ENCODE assay signal across 13 mouse cellular contexts in the genomic region with DNA sequence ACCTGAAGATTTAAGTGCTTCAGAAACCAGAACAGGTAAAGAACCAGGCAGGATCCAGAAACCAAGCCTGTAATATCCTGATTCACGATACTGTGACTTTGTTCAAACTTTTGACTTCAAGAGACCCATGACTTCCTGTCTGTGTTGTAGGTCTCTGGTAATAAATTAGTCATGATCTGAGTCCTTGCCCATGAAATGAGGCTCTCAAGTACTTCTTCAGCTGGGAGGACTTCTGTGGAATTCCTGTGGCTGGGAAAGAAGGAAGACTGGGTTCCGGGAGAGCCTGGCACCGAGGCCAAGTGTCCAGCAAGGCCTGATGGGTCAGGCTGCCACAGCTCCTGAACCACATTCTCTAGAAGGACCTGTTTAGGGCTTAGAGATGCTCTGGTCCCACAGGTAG.
"Had no signal": no experiment of that assay in that cellular context is flagged by ENCODE, and none has a peak within 500 bp of the region (broad histone marks: within the 10 kb centered on the region; RNA-seq: fewer than 3 reads in every experiment).

No protein-coding gene starts in this region.

- DNase-seq: lung, embryonic 14.5 days; right cerebral cortex, postnatal 14 days; thymus, adult 2 months; thymus, postnatal 25 days; thymus, postnatal 4 days had no signal

- H3K9ac ChIP-seq: liver, embryonic 12.5 days; liver, embryonic 14.5 days; lung, embryonic 14.5 days; midbrain, embryonic 13.5 days; neural tube, embryonic 12.5 days; stomach, embryonic 15.5 days had no signal

- H3K4me3 ChIP-seq: liver, embryonic 12.5 days; megakaryocyte, embryonic 14.5 days; midbrain, embryonic 13.5 days; neural tube, embryonic 12.5 days; stomach, embryonic 15.5 days had no signal

- H3K36me3 ChIP-seq: liver, embryonic 12.5 days; midbrain, embryonic 13.5 days; neural tube, embryonic 12.5 days; stomach, embryonic 15.5 days had no signal

- H3K27ac ChIP-seq: liver, embryonic 12.5 days; liver, embryonic 14.5 days; midbrain, embryonic 13.5 days; neural tube, embryonic 12.5 days; stomach, embryonic 15.5 days; stomach, postnatal 0 days had no signal

- H3K27me3 ChIP-seq: liver, embryonic 12.5 days; midbrain, embryonic 13.5 days; neural tube, embryonic 12.5 days; stomach, embryonic 15.5 days had no signal

- ATAC-seq: liver, embryonic 12.5 days; midbrain, embryonic 13.5 days had no signal

- H3K4me1 ChIP-seq: liver, embryonic 12.5 days; midbrain, embryonic 13.5 days; neural tube, embryonic 12.5 days had no signal

- H3K4me2 ChIP-seq: liver, embryonic 12.5 days; lung, embryonic 14.5 days; midbrain, embryonic 11.5 days; midbrain, embryonic 13.5 days; neural tube, embryonic 12.5 days; stomach, embryonic 15.5 days had no signal

- H3K9me3 ChIP-seq: liver, embryonic 12.5 days; megakaryocyte, embryonic 14.5 days; midbrain, embryonic 13.5 days; neural tube, embryonic 12.5 days; stomach, embryonic 15.5 days had no signal
